Mouse (Mus musculus) ovary, postnatal 14 days (tissue): ENCODE measurements at regions not wholly inside any gene's neighbourhood (a gene's known extent, or its start where the extent isn't known, plus 50 kb on each side); places are given as distances from the start of the nearest gene placed in this dataset.

Experiments used
- DNase-seq: peaks from one replicate; pipeline ENCODE4 v3.0.0; 2022; ENCODE audit warnings: low spot score

DNA sequence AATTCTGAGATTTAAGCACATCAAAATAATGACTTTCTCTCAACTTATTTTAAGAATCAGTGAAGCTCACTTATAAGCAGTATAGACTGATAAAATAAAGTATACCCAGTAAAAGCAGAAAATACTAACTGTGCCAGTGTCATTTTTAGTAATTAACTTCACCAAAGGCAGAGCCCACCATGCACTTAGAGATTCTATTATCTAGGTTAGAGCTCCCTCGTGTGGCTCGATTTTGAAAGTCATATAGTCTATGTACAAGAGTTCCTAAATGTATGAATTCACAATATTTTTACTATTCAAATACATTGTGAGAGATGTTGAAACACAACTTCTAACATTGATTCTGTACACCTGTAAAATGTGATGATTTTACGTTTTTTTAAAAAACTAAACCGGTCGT, 589.3 kb downstream of the Kcnj3 start:
- peak; percentile 6 for DNase-seq

DNA sequence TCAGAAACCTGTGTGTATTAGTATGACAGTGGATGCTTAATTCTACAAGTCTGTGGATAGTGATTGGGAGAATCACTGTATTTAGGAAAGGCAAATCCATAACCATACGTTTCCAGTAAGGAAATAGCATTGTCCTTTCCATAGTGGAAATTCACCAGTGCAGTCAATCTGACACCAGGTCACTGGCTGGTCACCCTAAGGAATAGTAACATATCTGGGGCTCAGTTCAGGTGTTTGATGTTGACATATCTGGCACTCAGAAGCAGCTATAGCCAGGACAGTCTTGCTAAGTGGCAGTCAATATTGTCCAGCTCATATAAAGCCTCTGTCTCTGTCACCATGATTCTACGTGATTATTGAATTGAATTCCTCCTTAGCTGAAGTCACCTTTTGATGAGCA, 593.2 kb downstream of the Kcnj3 start:
- DNase-seq, result no peak
